Mouse (Mus musculus): ENCODE measurements at regions not wholly inside any gene's neighbourhood (a gene's known extent, or its start where the extent isn't known, plus 50 kb on each side); places are given as distances from the start of the nearest gene placed in this dataset.

DNA sequence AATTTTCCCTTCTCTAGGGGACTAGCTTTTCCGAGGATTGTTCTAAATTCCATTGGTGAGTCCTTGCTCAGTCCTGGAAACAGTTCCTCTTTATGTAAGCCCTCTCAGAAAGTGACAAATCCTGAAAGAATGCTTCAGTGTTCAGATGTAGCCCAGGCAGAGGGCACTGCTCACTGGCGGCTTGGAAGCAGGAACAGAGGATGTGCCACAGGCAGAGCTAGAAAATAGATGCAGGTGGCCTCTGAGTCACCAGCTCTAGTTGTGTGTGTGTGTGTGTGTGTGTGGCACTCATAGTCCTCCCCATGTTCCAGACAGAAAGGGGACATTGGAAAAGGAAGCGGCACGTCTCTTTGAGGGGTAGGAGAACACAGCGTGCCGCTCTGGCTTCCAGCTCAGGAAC is 52.5 kb upstream of the Ampd3 start:
- DNase-seq: peak; percentile 48

DNA sequence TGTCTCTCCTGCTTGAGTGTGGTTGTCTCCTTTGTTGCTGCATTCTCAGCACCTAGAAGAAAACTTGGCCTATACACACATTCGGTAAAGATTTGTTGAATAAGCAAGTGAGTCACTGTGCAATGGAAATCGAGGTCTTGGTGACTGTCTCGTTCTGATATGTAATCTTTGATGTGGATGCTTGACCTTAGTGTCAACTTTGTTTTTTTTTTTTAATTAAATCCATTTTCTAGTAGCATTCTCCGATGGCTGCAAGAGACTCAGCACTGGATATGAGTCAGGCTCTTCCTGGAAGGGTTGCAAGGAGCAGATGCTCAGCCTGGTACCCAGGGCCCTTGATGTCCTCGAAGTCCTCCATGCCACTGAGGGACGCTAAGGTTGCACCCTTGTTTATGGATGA is 50.9 kb upstream of the Ampd3 start:
- no peak for DNase-seq
